Mouse (Mus musculus) MEL (cell line): Measurements from ENCODE around the gene Dhx30. TPM values are rescaled to one million over a fixed set of nuclear protein-coding genes. Genes with fewer than 3 reads are reported as not detected.

Source experiments
- DNase-seq: peaks from one replicate; pipeline ENCODE4 v3.0.0; 2011; ENCODE audit warnings: low read depth, low spot score
- H3K27ac ChIP-seq: 2 replicates; pipeline ENCODE4 v1.5.1; 2012; ENCODE audit warnings: low read depth, mild to moderate bottlenecking, control low read depth, low read length, moderate library complexity; ENCODE audit not compliant: control insufficient read depth
- H3K27me3 ChIP-seq, 2 experiments: fragments of 150-350 bp in 1 of 2; sonication (generic) in 1 of 2; 2 replicates each; pipeline ENCODE4 v1.6.1; 2012; ENCODE audit warnings: low read length in 2 of 2, mild to moderate bottlenecking in 2 of 2, improper control_type of control experiment in 1 of 2, moderate library complexity in 1 of 2; ENCODE audit not compliant: insufficient read depth in 2 of 2, control insufficient read depth in 1 of 2
- H3K36me3 ChIP-seq, 2 experiments: 2 replicates each; pipeline ENCODE4 v1.6.1; 2012 to 2014; ENCODE audit warnings: low read length in 2 of 2, improper control_type of control experiment in 1 of 2, inconsistent platforms in 1 of 2, mild to moderate bottlenecking in 1 of 2; ENCODE audit not compliant: insufficient read depth in 2 of 2, control insufficient read depth in 1 of 2
- H3K4me1 ChIP-seq, 2 experiments: fragments of 150-350 bp in 1 of 2; sonication (generic) in 1 of 2; 2 replicates each; pipeline ENCODE4 v1.6.1; 2012; ENCODE audit warnings: low read length in 2 of 2, improper control_type of control experiment in 1 of 2, mild to moderate bottlenecking in 1 of 2; ENCODE audit not compliant: insufficient read depth in 2 of 2, control insufficient read depth in 1 of 2
- H3K4me3 ChIP-seq, 2 experiments: fragments of 150-350 bp in 1 of 2; sonication (generic) in 1 of 2; 2 replicates each; pipeline ENCODE4 v1.5.1; 2012; ENCODE audit warnings: low read depth in 2 of 2, low read length in 2 of 2, mild to moderate bottlenecking in 2 of 2, moderate library complexity in 2 of 2, control low read depth in 1 of 2, improper control_type of control experiment in 1 of 2; ENCODE audit not compliant: control insufficient read depth in 1 of 2, insufficient read depth in 1 of 2
- H3K79me2 ChIP-seq: 2 replicates; pipeline ENCODE4 v1.6.1; 2012; ENCODE audit warnings: mild to moderate bottlenecking, low read length, moderate library complexity; ENCODE audit not compliant: control insufficient read depth, poor library complexity, insufficient read depth
- H3K9ac ChIP-seq: 2 replicates; pipeline ENCODE4 v1.6.1; 2012; ENCODE audit warnings: low read depth, mild to moderate bottlenecking, control low read depth, low read length, moderate library complexity; ENCODE audit not compliant: control insufficient read depth, poor library complexity, severe bottlenecking
- H3K9me3 ChIP-seq: fragments of 150-350 bp; sonication (generic); replicated peaks from 2 replicates; pipeline ENCODE4 v1.6.1; 2012; ENCODE audit warnings: mild to moderate bottlenecking, low read length, improper control_type of control experiment, moderate library complexity; ENCODE audit not compliant: insufficient read depth
- CHD2 ChIP-seq: IDR thresholded peaks from 2 replicates; pipeline ENCODE4 v1.6.1; 2011; ENCODE audit warnings: low read length, improper control_type of control experiment
- CTCF ChIP-seq, 3 experiments: IDR thresholded peaks in 2 of 3; conservative IDR thresholded peaks in 1 of 3; 2 replicates each; pipeline ENCODE4 v1.5.1; 2011 to 2012; ENCODE audit warnings: low read length in 3 of 3, low read depth in 2 of 3, mild to moderate bottlenecking in 2 of 3, improper control_type of control experiment in 1 of 3, inconsistent platforms in 1 of 3, mixed read lengths in 1 of 3, moderate library complexity in 1 of 3; ENCODE audit not compliant: control insufficient read depth in 1 of 3, insufficient read depth in 1 of 3, poor library complexity in 1 of 3, severe bottlenecking in 1 of 3
- ELF1 ChIP-seq: IDR thresholded peaks from 2 replicates; pipeline ENCODE4 v1.6.1; 2014; ENCODE audit warnings: low read depth, mild to moderate bottlenecking, inconsistent platforms, low read length, improper control_type of control experiment, moderate library complexity
- ETS1 ChIP-seq: IDR thresholded peaks from 2 replicates; pipeline ENCODE4 v1.6.1; 2012; ENCODE audit warnings: low read depth, mild to moderate bottlenecking, inconsistent platforms, low read length, improper control_type of control experiment, moderate library complexity
- HCFC1 ChIP-seq: IDR thresholded peaks from 2 replicates; pipeline ENCODE4 v1.6.1; 2012; ENCODE audit warnings: low read depth, mild to moderate bottlenecking, inconsistent platforms, low read length, improper control_type of control experiment, moderate library complexity
- MAFK ChIP-seq: IDR thresholded peaks from 2 replicates; pipeline ENCODE4 v1.6.1; 2011; ENCODE audit warnings: low read depth, mild to moderate bottlenecking, low read length, improper control_type of control experiment, borderline replicate concordance
- MAX ChIP-seq: IDR thresholded peaks from 2 replicates; pipeline ENCODE4 v1.6.1; 2011; ENCODE audit warnings: low read length, improper control_type of control experiment
- MXI1 ChIP-seq: IDR thresholded peaks from 2 replicates; pipeline ENCODE4 v1.6.1; 2011; ENCODE audit warnings: mild to moderate bottlenecking, low read depth, low read length, improper control_type of control experiment
- NELFE ChIP-seq: IDR thresholded peaks from 2 replicates; pipeline ENCODE4 v1.6.1; 2011; ENCODE audit warnings: low read depth, low read length, improper control_type of control experiment
- POLR2A ChIP-seq, 2 experiments: IDR thresholded peaks; 2 replicates each; pipeline ENCODE4 v1.6.1; 2011 to 2012; ENCODE audit warnings: low read length in 2 of 2, mild to moderate bottlenecking in 2 of 2, control low read depth in 1 of 2, improper control_type of control experiment in 1 of 2, low read depth in 1 of 2, moderate library complexity in 1 of 2; ENCODE audit not compliant: control insufficient read depth in 1 of 2, insufficient read depth in 1 of 2, poor library complexity in 1 of 2
- POLR2AphosphoS5 ChIP-seq: IDR thresholded peaks from 2 replicates; pipeline ENCODE4 v1.6.1; 2012; ENCODE audit warnings: low read depth, borderline replicate concordance, mild to moderate bottlenecking, inconsistent platforms, low read length, moderate library complexity, mixed read lengths
- SIN3A ChIP-seq: IDR thresholded peaks from 2 replicates; pipeline ENCODE4 v1.6.1; 2012; ENCODE audit warnings: low read length, improper control_type of control experiment, inconsistent platforms
- SMC3 ChIP-seq: IDR thresholded peaks from 2 replicates; pipeline ENCODE4 v1.6.1; 2011; ENCODE audit warnings: low read depth, low read length, improper control_type of control experiment
- TAL1 ChIP-seq: IDR thresholded peaks from 2 replicates; pipeline ENCODE4 v1.6.1; 2012; ENCODE audit warnings: mild to moderate bottlenecking, inconsistent platforms, low read length, moderate library complexity, mixed read lengths
- TBP ChIP-seq: IDR thresholded peaks from 2 replicates; pipeline ENCODE4 v1.8.0; 2011; ENCODE audit warnings: low read depth, low read length, improper control_type of control experiment
- TCF12 ChIP-seq: IDR thresholded peaks from 2 replicates; pipeline ENCODE4 v1.6.1; 2014; ENCODE audit warnings: low read depth, mild to moderate bottlenecking, inconsistent platforms, low read length, improper control_type of control experiment, moderate library complexity
- ZKSCAN1 ChIP-seq: IDR thresholded peaks from 2 replicates; pipeline ENCODE4 v1.6.1; 2012; ENCODE audit warnings: low read depth, mild to moderate bottlenecking, inconsistent platforms, low read length, improper control_type of control experiment, moderate library complexity
- ZMIZ1 ChIP-seq: IDR thresholded peaks from 2 replicates; pipeline ENCODE4 v1.6.1; 2012; ENCODE audit warnings: low read depth, mild to moderate bottlenecking, inconsistent platforms, low read length, improper control_type of control experiment, moderate library complexity
- polyA plus RNA-seq, 2 experiments: library from polyadenylated mRNA; stranded (reverse) in 1 of 2; unstranded in 1 of 2; fragments of >175 nt in 1 of 2; fragments of >200 nt in 1 of 2; gene quantifications; 2 replicates each; pipeline versions ENCODE4 v1.2.1 to v1.2.4; 2012; ENCODE audit warnings: low replicate concordance in 2 of 2, low read depth in 1 of 2; ENCODE audit not compliant: insufficient read length in 2 of 2, insufficient read depth in 1 of 2, missing spikeins in 1 of 2
- total RNA-seq: library from RNA; depleted of rRNA; stranded (reverse); fragments of 300-350 nt; gene quantifications from 2 replicates; pipeline ENCODE4 v1.2.3, GENCODE M21; 2012

The Dhx30 gene
- total and polyA plus RNA-seq, 3 experiments: 113 to 126 TPM; not detected in 1

- no peak for TF ChIP-seq ETS1
- peak; percentile 79; the same call in 1 of the 2 replicates for TF ChIP-seq MAX
- TF ChIP-seq POLR2A (IDR thresholded peaks at IDR 0.05; ENCODE audit: control insufficient read depth in 1 of 2, insufficient read depth in 1 of 2, low read depth in 1 of 2, low read length in 2 of 2, poor library complexity in 1 of 2): peak; percentile 94 to 98
- 0 out of 2 replicates have a peak, but pooled peaks have one; percentile 38 for TF ChIP-seq ZMIZ1
- TF ChIP-seq CHD2: no peak
These were observed 16.7 kb downstream of the Dhx30 start (continued) for GRCm38 (mm10) chr9:110100627-110101600.

DNA sequence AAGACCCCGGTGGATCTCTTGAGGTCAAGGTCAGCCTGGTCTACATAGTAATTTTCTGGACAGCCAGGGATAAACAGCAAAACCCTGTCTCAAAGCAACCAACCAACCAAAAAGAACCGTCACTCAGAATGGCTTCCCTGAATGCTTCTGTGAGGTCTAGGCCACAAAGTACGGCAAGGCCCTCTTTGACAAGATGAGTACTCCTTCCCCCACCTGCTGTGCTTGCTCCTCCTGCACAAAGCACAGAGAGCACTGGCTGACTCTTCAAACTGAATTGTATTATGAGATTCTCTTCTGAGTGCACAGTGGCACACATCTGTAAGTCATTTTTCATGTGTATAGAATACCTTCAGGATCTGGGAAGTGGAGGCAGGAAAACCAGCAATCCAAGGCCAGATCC is 19.8 kb downstream of the Dhx30 start:
- no peak for DNase-seq
- no peak overlapping the region for H3K4me3 ChIP-seq
- H3K9ac ChIP-seq: no peak overlapping the region
- H3K9me3 ChIP-seq: no peaks in the 10 kb centered on the region
- H3K79me2 ChIP-seq: peaks cover 7% of the 10 kb centered on the region
- no peak overlapping the region for H3K27ac ChIP-seq
- H3K36me3 ChIP-seq: peaks cover 6 to 8% of the 10 kb centered on the region in 2 experiments; a peak in 3 of 4 replicates
- TF ChIP-seq SIN3A: no peak
- no peak for TF ChIP-seq MAFK
- no peak for TF ChIP-seq TAL1
- no peak for TF ChIP-seq POLR2AphosphoS5
- TF ChIP-seq SMC3: no peak
- no peak for TF ChIP-seq ZKSCAN1
- TF ChIP-seq MXI1: no peak
- TF ChIP-seq TBP: no peak
- no peak for TF ChIP-seq ELF1
- TF ChIP-seq TCF12: no peak
- no peak for TF ChIP-seq NELFE
- no peak for TF ChIP-seq ZMIZ1
- H3K27me3 ChIP-seq: no peaks in the 10 kb centered on the region
- H3K4me1 ChIP-seq: no peaks in the 10 kb centered on the region

GRCm38 (mm10) chr9:110094761-110095160 is 22.9 kb downstream of the Dhx30 start:
- Histone ChIP-seq H3K9me3 (no peaks in the 10 kb centered on the region), H3K27me3 (no peaks in the 10 kb centered on the region), H3K36me3 (peaks cover under 1 to 22% of the 10 kb centered on the region in 2 experiments; a peak in 3 of 4 replicates), H3K79me2 (no peaks in the 10 kb centered on the region; the same call in 1 of the 2 replicates), H3K9ac (no peak overlapping the region), H3K27ac (no peak overlapping the region), H3K4me3 (no peak overlapping the region), H3K4me1 (no peaks in the 10 kb centered on the region; a peak in 1 of 4 replicates)
- no peak for DNase-seq
- TF ChIP-seq ELF1: no peak
- peak in 2 of 3 experiments; percentile 17 to 29; a peak in 3 of 6 replicates for TF ChIP-seq CTCF (IDR thresholded peaks at IDR 0.05 in 2 of 3, conservative IDR thresholded peaks at IDR 0.05 in 1 of 3; ENCODE audit: control insufficient read depth in 1 of 3, insufficient read depth in 1 of 3, low read depth in 2 of 3, low read length in 3 of 3, poor library complexity in 1 of 3, severe bottlenecking in 1 of 3)
- no peak for TF ChIP-seq HCFC1
